Mouse (Mus musculus): ENCODE data around the gene Kmt2a. TPM values are rescaled to one million over a fixed set of nuclear protein-coding genes. Genes with fewer than 3 reads are reported as not detected.

Gene Kmt2a
- polyA plus RNA-seq, 1 experiment from 2014 or later: 29.5 TPM

GRCm38 (mm10) chr9:44878776-44879500, 2.2 kb downstream of the Kmt2a start:
- peaks cover 58% of the 10 kb centered on the region for H3K4me1 ChIP-seq
- no peaks in the 10 kb centered on the region for H3K27me3 ChIP-seq
- no peaks in the 10 kb centered on the region for H3K36me3 ChIP-seq
- peak overlapping the region; percentile 86 for H3K9ac ChIP-seq
- peak overlapping the region; percentile 68 for H3K4me3 ChIP-seq
- H3K4me2 ChIP-seq (replicated peaks): peak overlapping the region; percentile 82
- no peak for ATAC-seq (ENCODE audit: low FRiP score)
- H3K9me3 ChIP-seq (replicated peaks): no peaks in the 10 kb centered on the region
- peak overlapping the region; percentile 100 for H3K27ac ChIP-seq
- WGBS: 30% methylated on average over 9 of the region's 9 CpGs

- no peaks in the 10 kb centered on the region for H3K9me3 ChIP-seq (replicated peaks)
- H3K4me2 ChIP-seq (replicated peaks): peak overlapping the region; percentile 82; the same call in 1 of the 2 replicates
- no peaks in the 10 kb centered on the region for H3K27me3 ChIP-seq
- WGBS: 88% methylated on average over 7 of the region's 7 CpGs
- no peak for ATAC-seq (ENCODE audit: low FRiP score)
- H3K4me3 ChIP-seq: no peak overlapping the region
- 0 out of 2 replicates have a peak overlapping the region, but pooled peaks have one; percentile 23 for H3K9ac ChIP-seq
- H3K27ac ChIP-seq: no peak overlapping the region
- H3K4me1 ChIP-seq: peaks cover 58% of the 10 kb centered on the region
- no peaks in the 10 kb centered on the region for H3K36me3 ChIP-seq
Observed at GRCm38 (mm10) chr9:44877686-44878085, 3.4 kb downstream of the Kmt2a start.

GRCm38 (mm10) chr9:44875476-44875875, 5.6 kb downstream of the Kmt2a start:
- Histone ChIP-seq H3K4me2 (replicated peaks) (no peak overlapping the region), H3K9ac (no peak overlapping the region), H3K27ac (no peak overlapping the region), H3K27me3 (no peaks in the 10 kb centered on the region), H3K4me1 (peaks cover 58% of the 10 kb centered on the region), H3K36me3 (0 out of 2 replicates have a peak, but pooled peaks cover 5% of the 10 kb centered on the region), H3K4me3 (no peak overlapping the region), H3K9me3 (replicated peaks) (no peaks in the 10 kb centered on the region)
- ATAC-seq (ENCODE audit: low FRiP score): no peak
- WGBS: 61% methylated on average over 7 of the region's 7 CpGs

DNA sequence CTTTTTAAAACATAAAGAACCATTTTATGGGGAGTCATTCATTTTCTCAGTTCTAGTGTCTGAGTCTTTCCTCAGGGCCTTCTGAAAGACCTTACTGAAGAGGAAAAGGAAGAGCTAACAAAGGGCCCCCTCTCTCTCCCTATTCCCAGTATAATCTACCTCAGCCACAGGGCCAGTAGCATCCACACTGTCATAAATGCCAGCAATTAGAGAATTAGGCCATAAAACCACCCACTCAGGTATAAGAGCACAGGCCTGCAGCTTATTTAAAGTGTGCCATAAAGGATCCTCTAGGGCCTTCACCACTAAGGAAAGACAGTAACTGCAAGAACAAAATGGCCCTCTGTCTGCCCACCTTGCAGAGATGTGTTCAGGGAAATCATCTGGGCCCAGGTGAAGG, 6.9 kb downstream of the Kmt2a start:
- peaks cover 47% of the 10 kb centered on the region for H3K4me1 ChIP-seq
- no peaks in the 10 kb centered on the region for H3K27me3 ChIP-seq
- 0 out of 2 replicates have a peak, but pooled peaks cover 5% of the 10 kb centered on the region for H3K36me3 ChIP-seq
- ATAC-seq (ENCODE audit: low FRiP score): no peak
- no peak overlapping the region for H3K27ac ChIP-seq
- H3K9ac ChIP-seq: no peak overlapping the region
- no peaks in the 10 kb centered on the region for H3K9me3 ChIP-seq (replicated peaks)
- H3K4me2 ChIP-seq (replicated peaks): no peak overlapping the region
- H3K4me3 ChIP-seq: no peak overlapping the region

DNA sequence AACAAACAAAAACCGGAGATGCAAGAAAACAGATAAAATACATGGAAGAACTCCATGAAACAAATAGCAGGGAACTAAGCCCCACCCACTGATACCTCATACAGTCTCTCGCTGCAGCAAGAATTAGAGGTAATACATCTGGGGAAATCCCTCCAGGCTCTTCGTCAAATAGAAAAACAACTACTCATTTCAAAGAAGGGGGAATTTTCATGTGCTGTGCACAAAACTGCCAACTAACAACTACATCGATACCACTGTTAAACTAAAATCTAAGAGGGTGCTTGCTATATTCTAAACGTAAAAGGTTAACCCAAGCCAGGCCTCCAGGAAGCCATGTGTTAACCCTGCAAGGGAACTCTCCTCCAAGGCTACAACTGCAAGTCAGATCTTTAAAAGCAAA, 7.4 kb downstream of the Kmt2a start:
- ATAC-seq (ENCODE audit: low FRiP score): no peak
- no peak overlapping the region for H3K9ac ChIP-seq
- H3K4me2 ChIP-seq (replicated peaks): no peak overlapping the region
- H3K36me3 ChIP-seq: 0 out of 2 replicates have a peak, but pooled peaks cover 5% of the 10 kb centered on the region
- no peaks in the 10 kb centered on the region for H3K9me3 ChIP-seq (replicated peaks)
- H3K27ac ChIP-seq: no peak overlapping the region
- H3K4me3 ChIP-seq: no peak overlapping the region
- peaks cover 42% of the 10 kb centered on the region for H3K4me1 ChIP-seq
- no peaks in the 10 kb centered on the region for H3K27me3 ChIP-seq
- 83% methylated on average over 5 of the region's 5 CpGs for WGBS

GRCm38 (mm10) chr9:44868336-44869094, 12.6 kb downstream of the Kmt2a start:
- Histone ChIP-seq H3K9ac (no peak overlapping the region), H3K9me3 (replicated peaks) (no peaks in the 10 kb centered on the region), H3K36me3 (peaks cover 23% of the 10 kb centered on the region), H3K4me1 (peaks cover 15% of the 10 kb centered on the region), H3K27ac (no peak overlapping the region), H3K4me3 (no peak overlapping the region), H3K27me3 (no peaks in the 10 kb centered on the region), H3K4me2 (replicated peaks) (no peak overlapping the region)
- WGBS: 84% methylated on average over 13 of the region's 13 CpGs
- ATAC-seq (ENCODE audit: low FRiP score): no peak

GRCm38 (mm10) chr9:44867664-44868063, 13.4 kb downstream of the Kmt2a start:
- Histone ChIP-seq H3K4me1 (peaks cover 15% of the 10 kb centered on the region), H3K4me3 (no peak overlapping the region), H3K4me2 (replicated peaks) (no peak overlapping the region), H3K9ac (no peak overlapping the region), H3K27me3 (no peaks in the 10 kb centered on the region), H3K27ac (no peak overlapping the region), H3K9me3 (replicated peaks) (no peaks in the 10 kb centered on the region), H3K36me3 (peaks cover 29% of the 10 kb centered on the region)
- no peak for ATAC-seq (ENCODE audit: low FRiP score)
- 92% methylated on average over 3 of the region's 3 CpGs for WGBS

GRCm38 (mm10) chr9:44866501-44867240, 14.4 kb downstream of the Kmt2a start:
- peak overlapping the region; percentile 17; the same call in 1 of the 2 replicates for H3K27ac ChIP-seq
- WGBS: 70% methylated on average over 9 of the region's 9 CpGs
- H3K9ac ChIP-seq: no peak overlapping the region

GRCm38 (mm10) chr9:44861121-44861520, 20.0 kb downstream of the Kmt2a start:
- Histone ChIP-seq H3K27ac (no peak overlapping the region), H3K27me3 (no peaks in the 10 kb centered on the region), H3K9me3 (replicated peaks) (no peaks in the 10 kb centered on the region), H3K4me3 (no peak overlapping the region), H3K9ac (no peak overlapping the region), H3K4me1 (peaks cover 4% of the 10 kb centered on the region; the same call in 1 of the 2 replicates), H3K36me3 (peaks cover 48% of the 10 kb centered on the region), H3K4me2 (replicated peaks) (no peak overlapping the region)
- no peak for ATAC-seq (ENCODE audit: low FRiP score)

More at GRCm38 (mm10) chr9:44866501-44867240, 14.4 kb downstream of the Kmt2a start:
- ATAC-seq (ENCODE audit: low FRiP score): no peak
- Histone ChIP-seq H3K4me2 (replicated peaks) (no peak overlapping the region), H3K36me3 (peaks cover 38% of the 10 kb centered on the region), H3K4me1 (peaks cover 15% of the 10 kb centered on the region), H3K4me3 (no peak overlapping the region), H3K9me3 (replicated peaks) (no peaks in the 10 kb centered on the region), H3K27me3 (no peaks in the 10 kb centered on the region)

- H3K4me2 ChIP-seq (replicated peaks): no peak overlapping the region
- H3K27me3 ChIP-seq: no peaks in the 10 kb centered on the region
- H3K4me1 ChIP-seq: no peaks in the 10 kb centered on the region
- no peak overlapping the region for H3K27ac ChIP-seq
- peaks cover 30% of the 10 kb centered on the region for H3K36me3 ChIP-seq
- no peak for ATAC-seq (ENCODE audit: low FRiP score)
- WGBS: 89% methylated on average over 3 of the region's 3 CpGs
- H3K4me3 ChIP-seq: no peak overlapping the region
- H3K9ac ChIP-seq: no peak overlapping the region
- no peaks in the 10 kb centered on the region for H3K9me3 ChIP-seq (replicated peaks)
Observed at GRCm38 (mm10) chr9:44858657-44859056, 22.4 kb downstream of the Kmt2a start.

GRCm38 (mm10) chr9:44857405-44857992, 23.6 kb downstream of the Kmt2a start:
- Histone ChIP-seq H3K4me2 (replicated peaks) (no peak overlapping the region), H3K27ac (no peak overlapping the region), H3K4me1 (no peaks in the 10 kb centered on the region), H3K36me3 (peaks cover 23% of the 10 kb centered on the region), H3K4me3 (no peak overlapping the region), H3K9me3 (replicated peaks) (no peaks in the 10 kb centered on the region), H3K27me3 (no peaks in the 10 kb centered on the region), H3K9ac (no peak overlapping the region)
- WGBS: 89% methylated on average over 17 of the region's 17 CpGs
- ATAC-seq (ENCODE audit: low FRiP score): no peak

DNA sequence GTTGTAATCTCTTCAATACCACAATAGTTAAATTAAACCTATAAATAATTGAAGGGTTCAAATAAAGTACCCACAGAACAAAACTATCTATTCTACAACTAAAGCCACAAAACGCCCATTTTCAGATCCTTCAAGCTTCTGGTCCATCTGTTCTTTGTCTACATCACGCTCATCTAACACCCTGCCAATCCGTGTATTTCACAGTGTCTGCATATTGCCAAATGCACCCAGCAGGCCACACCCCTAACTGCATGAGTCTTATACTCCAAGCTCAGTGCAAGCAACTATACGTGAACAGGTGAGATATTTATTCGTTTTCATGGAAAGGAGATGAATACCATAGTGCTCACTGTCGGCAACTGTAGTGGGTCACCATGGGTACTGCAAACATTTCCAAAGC, 25.9 kb downstream of the Kmt2a start:
- H3K4me1 ChIP-seq: no peaks in the 10 kb centered on the region
- no peak overlapping the region for H3K4me2 ChIP-seq (replicated peaks)
- no peaks in the 10 kb centered on the region for H3K27me3 ChIP-seq
- H3K4me3 ChIP-seq: no peak overlapping the region
- 87% methylated on average over 6 of the region's 6 CpGs for WGBS
- no peaks in the 10 kb centered on the region for H3K9me3 ChIP-seq (replicated peaks)
- no peak overlapping the region for H3K27ac ChIP-seq
- H3K9ac ChIP-seq: no peak overlapping the region
- no peak for ATAC-seq (ENCODE audit: low FRiP score)
- peaks cover 6% of the 10 kb centered on the region; the same call in 1 of the 2 replicates for H3K36me3 ChIP-seq
